Mouse (Mus musculus) right cerebral cortex, adult 18-20 months (tissue): ENCODE measurements around the gene Bcl2.
"Not testable (repeated sequence)": the region's sequence is repeated elsewhere in the genome, so short reads cannot be mapped to it uniquely, and the experiment has no call there.

Source experiments
- DNase-seq: peaks from one replicate; pipeline ENCODE4 v3.0.0; 2022; ENCODE audit warnings: mixed read lengths

The Bcl2 gene

DNA sequence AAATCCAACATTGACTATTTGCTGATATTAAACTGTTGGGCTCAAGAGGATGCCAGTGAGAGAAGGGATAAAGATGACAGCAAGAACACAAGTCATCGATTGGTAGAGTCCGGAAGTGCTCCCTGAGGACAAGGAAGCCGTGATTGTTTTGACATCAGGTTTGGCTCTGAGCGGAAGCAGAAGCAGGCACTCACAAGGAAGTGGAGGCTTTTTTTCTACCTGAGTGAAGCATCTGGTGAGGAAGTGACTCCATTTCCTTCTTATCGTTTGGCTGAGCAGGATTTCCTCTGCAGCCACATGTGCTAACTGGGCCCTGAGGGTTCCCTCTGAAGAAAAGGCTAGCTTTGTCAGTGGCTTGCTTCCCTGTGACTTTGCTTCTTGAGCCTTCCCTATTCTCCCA, 165.0 kb downstream of the Bcl2 start:
- no peak for DNase-seq

DNA sequence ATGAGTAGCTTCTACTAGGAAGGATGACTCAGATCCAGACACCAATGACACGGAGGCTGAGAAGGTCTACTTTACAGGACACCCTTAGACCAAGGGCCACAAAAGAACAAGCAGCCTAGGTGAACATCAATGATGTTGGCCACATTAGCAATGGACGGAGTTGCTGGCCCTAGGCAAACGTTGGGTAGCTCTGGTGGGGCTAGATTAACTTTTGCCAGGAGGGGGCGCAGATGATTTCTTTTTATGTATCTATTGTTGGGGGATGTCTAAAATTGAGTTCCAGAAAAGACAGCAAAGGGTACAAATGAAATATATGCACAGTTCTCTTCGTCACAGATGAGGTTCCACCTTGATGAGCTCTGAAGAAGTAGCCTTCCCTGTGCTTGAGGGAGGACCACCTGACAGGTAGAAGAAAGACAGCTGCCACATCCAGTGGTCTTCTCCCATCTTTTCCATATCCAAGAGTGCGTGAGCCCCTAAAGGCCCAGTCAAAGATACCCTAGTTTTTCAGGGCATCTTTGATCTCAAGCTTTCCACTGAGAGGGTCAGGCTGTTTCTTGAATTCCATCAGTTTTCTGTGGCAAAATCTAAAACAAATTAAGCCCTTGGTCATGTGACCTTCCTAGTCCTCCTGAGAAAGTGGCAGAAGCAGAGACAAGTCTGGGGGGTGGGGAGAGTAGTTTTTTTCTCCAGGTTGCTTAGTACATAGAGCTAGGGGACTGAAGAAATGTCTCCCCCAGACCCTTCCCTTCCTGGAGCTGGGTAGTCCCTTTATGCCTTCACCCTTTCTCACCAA, 169.1 kb downstream of the Bcl2 start:
- DNase-seq = peak; percentile 16

DNA sequence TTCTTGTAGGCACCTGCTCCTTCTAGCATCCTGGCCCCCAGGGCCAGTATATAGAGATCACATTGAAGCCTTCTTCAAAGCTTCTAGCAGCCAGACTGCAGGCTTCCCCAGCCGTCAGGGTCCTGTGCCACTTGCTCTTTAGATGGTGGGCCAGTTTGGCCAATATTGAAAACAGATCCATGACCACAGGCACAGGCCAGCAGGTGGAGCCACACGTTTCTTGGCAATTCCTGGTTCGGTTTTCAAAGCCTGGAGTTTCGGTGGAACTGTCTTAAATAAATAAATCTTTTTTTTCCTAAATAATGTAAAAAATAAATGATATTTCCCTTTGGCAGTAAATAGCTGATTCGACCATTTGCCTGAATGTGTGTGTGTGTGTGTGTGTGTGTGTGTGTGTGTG, 171.3 kb downstream of the Bcl2 start:
- DNase-seq = peak; percentile 16

DNA sequence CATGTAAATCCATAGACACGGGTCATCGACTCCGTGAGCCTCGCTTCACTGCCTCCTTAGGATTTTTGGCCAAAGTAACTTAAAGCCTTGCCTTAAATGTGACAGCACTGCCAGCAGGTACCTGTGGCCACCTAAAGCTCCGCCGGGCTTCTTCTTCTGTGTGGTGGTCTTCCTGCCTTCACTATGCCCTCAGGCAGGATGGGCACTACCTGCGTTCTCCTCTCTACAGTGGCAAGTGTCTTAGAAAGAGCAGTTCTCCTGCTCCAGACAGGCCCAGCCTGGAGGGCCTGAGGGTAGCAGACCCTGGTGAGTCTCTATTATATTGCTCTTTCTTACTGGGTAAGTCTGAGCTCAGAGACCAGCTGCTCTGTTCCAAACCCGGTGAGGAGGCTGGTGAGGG, 172.2 kb downstream of the Bcl2 start:
- no peak for DNase-seq

DNA sequence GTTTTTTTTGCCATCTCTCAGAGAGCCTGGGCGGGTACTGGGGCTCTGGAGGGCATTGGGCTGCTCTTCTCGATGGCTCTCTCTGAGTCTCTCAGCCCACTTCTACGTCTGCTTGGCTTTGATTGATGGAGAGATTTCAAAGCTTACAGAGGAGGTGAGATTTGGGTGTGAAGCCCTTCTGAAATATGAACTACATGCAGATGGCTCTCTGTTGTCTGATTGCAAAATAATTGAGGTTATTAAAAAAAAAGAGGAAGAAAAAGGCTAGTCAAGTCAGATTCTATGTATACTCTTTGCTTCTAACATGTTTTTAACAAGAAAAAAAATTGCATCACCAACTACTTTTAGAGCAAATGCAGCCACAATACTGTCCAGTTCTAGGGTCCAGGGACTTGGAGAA, 173.9 kb downstream of the Bcl2 start:
- no peak for DNase-seq

DNA sequence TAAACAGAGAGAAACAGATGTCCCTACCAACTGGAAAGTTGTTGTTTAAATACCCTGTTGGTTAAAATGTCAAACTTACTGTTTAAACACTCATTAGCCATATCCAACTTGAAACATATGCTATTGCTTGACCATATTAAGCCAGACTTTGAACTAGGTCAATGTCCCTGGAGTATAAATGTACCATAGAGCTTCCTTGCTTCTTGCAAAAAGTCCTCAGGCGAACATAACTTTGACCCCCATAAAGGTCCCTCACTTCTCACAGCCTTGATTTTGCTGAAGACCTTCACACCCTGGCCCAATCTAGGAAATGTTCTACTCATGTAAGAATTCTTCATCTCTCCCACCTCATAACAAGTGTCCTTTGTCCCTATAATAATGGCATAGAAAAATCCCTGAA, 175.0 kb downstream of the Bcl2 start:
- DNase-seq = no peak

DNA sequence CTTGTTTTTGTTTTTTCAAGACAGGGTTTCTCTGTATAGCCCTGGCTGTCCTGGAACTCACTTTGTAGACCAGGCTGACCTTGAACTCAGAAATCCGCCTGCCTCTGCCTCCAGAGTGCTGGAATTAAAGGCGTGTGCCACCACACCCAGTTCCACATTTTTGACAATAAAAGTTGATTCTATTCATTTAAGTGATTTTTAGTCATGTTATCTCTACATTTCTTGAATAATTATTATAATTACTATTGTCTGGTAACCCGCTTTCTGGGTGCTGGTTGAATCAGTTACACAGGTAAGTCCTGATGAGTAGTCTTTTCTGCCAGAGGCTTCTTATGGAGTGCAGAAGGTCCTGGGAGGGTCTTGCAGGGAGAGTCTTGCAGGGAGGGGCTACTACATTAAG, 179.2 kb downstream of the Bcl2 start:
- not testable (repeated sequence) for DNase-seq

DNA sequence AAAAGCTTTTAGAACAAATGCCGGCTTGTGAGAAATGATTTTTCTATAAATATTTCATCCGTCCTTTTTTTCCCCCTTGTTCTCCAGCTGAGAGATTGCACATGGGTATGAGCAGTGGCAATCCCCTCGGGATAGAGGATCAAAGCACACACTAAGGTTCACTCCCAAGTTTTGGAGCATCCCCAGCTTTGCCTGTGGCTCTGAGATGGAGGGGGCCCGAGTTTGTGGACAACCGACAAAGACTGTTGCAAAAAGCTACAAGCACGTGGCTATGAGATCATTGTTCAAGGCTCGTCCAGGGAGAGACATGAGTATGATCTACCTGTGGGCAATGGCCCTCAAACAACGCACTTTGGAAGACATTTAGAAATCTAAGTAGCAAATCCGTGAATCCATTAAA, 184.5 kb downstream of the Bcl2 start:
- DNase-seq = no peak

DNA sequence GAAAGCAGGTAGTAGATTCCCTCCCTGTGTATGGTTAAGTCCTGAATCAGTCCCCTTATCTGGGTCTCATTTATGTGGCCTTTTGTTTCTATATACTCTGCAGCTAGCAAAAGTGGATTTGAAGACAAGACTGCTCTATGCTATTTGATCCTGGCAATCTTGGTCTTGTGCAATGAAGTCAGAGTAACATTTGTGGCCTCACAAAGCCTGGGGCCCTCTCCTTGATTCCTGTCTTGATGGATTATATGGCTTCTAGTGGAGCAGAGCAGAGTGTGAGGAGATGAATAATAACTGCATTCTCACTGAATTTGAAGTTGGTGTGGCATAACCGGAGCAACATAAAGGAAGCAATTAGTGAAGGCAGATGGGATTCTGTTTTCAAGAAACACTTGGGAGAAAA, 186.5 kb downstream of the Bcl2 start:
- DNase-seq = no peak

DNA sequence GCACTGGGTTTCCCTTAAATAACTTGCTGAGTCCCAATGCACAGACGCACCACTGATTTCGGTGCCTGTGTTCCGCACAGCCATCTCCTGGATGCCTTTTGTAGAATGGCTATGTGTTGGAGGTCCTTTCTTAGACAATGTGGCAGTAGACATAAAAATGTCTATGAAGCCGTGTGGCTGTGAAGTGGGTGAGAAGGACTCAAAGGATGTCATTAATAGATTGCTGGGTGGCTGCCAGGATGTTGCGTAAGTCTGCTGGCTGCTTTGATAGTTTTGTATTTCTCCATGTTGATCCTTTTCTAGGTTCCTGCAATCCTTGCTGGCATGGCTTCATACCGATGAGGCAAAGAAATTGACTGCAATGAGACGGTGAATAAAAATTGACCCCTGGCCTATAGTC, 187.3 kb downstream of the Bcl2 start:
- peak; percentile 38 for DNase-seq

DNA sequence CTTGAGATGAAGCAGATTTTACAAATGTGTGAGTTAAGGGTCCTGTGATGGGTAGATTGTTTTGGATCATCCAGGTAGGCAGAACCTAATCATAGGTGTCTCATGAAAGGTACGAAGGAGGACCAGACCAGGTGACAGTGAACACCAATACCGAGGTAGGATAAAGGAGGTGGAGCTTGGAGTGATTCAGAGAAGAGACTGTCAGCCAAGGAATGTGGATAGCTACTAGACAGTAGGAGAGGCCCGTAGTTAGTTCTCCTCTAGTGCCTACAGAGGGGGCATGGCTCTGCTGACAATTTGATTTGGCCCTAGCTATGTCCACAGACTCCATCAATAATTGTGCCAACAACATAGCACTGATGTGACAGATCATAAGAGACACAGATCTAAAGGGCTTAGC, 188.0 kb downstream of the Bcl2 start:
- no peak for DNase-seq

DNA sequence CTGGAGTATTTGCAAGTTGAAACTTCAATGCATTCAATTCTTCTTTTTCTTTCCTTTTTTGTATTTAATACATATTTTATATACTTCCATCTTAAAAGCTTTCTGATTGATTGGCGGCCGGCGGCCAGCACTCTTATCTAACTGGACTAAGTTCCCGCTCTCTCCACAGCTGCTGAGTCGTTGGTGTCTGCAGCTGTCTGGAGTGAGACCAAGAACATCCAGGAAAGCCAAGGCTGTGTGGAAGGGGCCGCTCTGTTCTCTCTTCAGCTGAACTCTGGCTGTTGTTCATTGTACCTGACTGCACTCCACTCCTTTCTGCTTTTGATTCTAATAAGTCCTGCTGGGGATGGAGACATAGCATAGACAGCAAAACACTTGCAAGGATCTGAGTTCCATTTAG, 190.3 kb downstream of the Bcl2 start:
- no peak for DNase-seq

DNA sequence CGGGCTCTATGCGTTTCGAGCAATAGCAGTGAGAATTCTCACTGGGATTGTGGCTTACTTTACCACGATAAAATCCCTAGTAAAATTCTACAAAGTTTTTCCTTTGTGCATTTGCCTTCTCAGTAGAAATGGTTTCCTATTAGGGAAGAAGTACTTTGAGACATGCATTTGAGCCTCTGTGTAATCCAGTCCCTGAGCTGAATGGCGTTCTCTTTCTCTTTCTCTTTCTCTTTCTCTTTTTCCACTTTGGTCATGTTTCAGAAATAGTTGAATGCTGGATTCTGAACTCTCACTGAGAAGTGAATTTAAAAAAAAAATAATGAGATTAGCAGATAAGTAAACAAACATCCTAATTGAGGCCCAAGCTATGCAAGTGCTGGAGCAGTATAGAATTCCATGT, 191.1 kb downstream of the Bcl2 start:
- no peak for DNase-seq

DNA sequence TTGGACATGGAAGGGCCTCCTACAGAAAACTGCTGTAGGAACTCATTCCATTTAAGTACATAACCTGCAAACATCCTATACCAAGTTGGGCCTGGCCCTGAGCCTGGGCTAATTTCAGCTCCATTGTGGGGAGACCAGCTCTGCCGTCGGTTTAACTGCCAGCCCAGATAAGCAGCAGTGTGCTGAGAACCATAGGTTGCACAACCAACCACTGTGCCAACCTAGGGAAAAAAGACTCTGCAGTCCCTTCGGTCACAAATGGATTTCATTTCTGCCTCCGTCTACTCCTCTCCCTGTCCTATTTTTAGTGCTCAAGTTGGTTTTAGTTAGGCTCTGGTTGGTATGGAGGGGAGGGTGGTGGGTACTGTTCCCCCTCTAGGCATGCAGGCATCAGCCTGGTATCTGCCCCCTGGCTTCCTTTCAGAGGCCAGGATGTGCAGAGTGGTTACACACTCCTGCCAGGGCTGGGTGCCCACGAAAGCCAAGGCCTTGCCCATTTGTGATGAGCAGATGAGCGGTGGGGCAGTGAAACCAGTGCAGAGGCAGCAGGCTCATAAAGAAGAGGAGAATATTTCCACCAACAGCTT, 196.4 kb downstream of the Bcl2 start:
- DNase-seq = no peak

DNA sequence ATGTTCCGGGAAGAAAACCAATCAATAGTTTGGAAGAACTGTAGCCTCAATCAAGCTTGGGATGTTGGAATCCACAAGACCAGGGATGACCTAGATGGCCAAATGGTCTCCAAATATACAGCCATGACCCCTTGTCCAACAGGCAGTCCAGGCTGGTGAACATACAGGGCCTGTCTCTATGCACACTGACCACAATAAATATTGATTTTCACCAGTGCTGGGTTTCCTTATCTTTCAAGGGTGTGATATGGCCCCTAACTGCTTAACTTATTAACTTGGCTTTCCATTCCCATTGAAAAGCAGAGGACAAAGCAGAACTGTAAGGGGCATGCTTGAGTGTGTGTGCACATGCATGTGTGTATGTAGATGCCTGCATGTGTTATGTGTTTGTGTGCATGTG, 197.0 kb downstream of the Bcl2 start:
- no peak for DNase-seq

DNA sequence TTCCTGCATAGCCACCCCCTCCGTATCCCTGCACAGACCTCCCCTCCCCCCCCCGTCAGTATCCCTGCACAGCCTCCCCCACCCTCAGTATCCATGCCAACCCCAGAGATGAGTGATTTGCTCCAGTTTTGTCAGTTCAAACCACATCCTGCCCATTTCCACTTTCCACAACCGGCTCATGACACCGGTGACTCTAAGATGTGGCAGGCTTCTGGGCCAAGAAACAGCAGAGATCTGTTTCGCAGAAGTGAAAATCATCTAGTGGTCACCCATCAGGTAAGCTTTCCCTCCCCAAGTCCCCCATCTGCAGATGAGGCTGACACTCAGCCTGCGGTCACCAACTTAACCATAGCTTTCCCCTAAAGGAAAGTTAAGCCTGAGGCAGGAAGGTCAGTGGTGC, 198.5 kb downstream of the Bcl2 start:
- DNase-seq = no peak

DNA sequence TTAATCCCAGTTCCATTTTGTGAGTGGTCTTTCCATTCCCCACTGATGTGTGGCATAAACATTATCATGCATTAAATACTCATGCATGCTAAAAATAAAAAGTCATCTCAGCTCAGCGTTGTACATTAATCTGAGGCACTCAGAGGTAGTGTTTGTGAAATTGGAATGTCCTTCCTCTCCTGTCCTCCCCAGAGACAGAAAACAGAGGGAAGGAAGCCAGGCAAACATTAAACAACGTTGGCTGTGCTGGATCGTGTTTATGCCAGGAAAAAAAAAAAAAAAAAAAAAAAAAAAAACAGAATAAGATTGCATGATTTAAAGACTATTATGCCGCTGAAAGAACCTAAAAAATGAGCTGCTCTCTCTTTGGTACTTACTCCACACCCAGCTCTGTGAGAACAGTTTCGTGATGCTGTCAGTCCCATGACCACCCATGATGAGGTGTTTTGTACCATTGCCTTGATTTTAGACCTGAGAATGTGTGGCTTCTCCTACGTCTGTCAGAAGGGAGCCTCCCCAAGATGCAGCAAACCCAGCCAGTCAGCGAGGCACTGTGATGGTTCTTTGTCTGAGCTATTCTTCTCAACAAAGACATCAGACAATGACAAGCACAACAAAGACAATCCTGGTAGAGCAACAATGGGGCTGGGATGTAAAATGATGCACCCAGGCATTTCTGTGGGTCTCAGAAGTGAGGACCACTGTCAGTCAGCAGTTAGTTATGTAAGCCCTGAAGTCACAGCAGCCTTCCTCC, 200.0 kb downstream of the Bcl2 start:
- no peak for DNase-seq

DNA sequence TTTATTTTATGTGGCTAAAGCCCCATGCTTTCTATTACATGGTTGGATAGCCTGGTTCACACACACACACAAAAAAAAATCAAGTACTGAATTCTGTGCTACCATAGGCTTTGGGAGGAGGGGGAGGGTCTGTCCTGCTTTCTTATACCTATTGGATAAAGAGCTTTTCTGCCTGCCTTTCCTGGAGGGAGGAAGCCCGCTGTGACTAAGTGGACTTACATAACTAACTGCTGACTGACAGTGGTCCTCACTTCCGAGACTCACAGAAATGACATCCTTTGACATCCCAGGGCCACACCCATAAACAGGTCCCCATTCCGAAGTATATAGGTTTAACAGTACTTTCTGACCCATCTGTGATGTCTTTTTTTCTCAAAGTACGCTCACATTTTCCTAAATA, 200.6 kb downstream of the Bcl2 start:
- DNase-seq = no peak

DNA sequence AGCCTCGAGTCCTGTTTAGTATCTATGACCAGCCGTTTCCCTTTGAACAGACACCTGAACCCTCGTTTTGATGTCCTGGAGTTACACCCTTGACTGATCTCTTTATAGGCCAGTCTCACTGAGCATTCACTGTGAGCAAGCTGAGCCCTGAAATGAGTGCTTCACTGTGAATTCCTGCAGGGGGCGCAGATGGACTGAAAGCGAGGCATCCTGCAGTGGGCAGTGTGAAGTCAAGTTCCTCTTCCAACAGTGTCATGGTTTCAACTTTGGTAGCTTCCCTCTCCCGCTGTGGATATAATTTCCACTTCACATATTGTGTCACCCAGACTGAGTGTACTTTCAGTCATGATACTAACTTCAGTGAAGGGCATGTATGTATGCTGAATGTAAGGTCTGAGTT, 202.5 kb downstream of the Bcl2 start:
- DNase-seq = peak; percentile 61

DNA sequence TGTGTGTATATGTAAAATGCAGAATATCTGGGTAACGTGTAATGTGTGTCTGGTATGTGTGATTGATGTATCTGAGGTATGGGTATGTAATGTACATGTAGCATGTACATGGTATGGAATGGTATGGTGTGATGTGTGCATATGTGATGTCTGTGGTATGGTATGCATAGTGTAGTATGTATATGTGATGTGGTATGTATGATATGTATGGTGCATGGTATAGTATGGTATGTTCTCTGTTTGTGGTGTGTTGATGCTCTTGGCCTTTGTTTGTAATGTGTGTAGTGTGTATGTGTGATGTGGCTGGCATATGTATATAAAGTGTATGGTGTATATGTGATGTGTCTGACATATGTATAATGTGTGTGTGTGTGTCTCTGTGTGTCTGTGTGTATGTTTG, 206.5 kb downstream of the Bcl2 start:
- DNase-seq = no peak

DNA sequence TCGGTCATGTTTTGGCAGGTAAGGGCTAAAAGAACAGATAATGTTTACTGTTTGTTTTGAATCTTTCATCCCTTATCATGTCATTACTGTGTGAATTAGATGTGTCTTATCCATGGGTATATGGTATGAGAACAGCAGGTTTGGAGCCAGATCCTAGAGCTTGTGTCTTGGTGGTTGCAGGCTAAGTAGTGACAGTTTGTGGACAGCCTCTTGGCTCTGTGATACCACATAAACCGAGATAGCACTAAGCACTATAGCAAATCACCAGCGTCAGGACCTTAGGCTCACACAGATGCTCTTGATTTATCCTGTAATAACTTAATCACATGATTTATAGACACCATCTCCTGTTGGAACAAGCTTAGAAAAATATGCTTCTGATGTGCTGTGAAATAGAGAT, 210.2 kb downstream of the Bcl2 start:
- no peak for DNase-seq

DNA sequence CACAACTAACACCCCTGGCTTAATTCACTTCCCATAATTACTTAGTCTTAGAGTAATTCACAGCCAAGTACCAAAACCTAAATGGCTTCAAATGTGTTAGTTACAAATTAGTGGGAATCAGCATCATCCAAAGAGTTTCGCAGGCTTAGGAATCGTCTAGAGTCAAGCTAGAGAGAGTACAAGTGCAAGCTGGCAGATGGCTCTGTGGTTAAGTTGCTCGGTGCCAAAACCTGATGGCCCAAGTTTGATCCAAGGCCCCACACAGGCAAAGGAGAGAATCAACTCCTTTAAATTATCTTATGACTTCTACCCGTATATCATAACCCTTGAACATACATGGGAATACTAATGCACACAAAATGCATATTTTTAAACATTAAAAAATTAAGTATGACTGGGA, 210.7 kb downstream of the Bcl2 start:
- DNase-seq = no peak

DNA sequence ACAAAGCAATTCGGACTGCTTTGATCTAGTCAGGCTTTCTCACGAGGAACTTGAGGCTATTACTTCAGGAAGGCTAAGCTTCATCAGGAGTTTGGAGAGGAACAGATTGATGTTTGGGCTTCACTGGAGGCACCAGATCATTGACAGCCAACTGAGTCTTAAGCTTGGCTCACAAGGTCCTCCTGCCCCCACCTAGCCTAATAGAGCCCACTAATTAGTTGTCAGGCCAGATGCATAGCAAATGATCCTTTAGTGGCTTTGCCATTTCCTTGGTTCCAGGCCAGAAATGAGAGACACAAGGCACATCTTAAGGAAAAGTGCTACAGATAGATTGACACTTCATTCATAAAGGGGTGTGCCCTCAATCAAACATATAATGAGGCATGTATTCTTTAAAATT, 216.1 kb downstream of the Bcl2 start:
- no peak for DNase-seq
